ENCODE assay signal across 25 mouse cellular contexts in genomic region chr1:68056494-68056893, GRCm38 (mm10).
"Had no signal": no experiment of that assay in that cellular context is flagged by ENCODE, and none has a peak within 500 bp of the region (broad histone marks: within the 10 kb centered on the region; RNA-seq: fewer than 3 reads in every experiment).

No protein-coding gene starts in this region.

- H3K4me2 ChIP-seq: heart, embryonic 11.5 days; heart, embryonic 13.5 days; heart, embryonic 15.5 days; hindbrain, embryonic 13.5 days; hindbrain, embryonic 15.5 days; intestine, embryonic 15.5 days; liver, embryonic 11.5 days; liver, embryonic 13.5 days; liver, embryonic 15.5 days had no signal

- H3K9me3 ChIP-seq: heart, embryonic 15.5 days; hindbrain, embryonic 13.5 days; hindbrain, embryonic 15.5 days; intestine, embryonic 15.5 days; liver, embryonic 13.5 days; liver, embryonic 15.5 days had no signal

- H3K27ac ChIP-seq: heart, adult 2 months; heart, embryonic 13.5 days; heart, embryonic 15.5 days; hindbrain, embryonic 13.5 days; hindbrain, embryonic 15.5 days; intestine, embryonic 15.5 days; layer of hippocampus, adult 2 months; left cerebral cortex, adult 2 months; liver, embryonic 13.5 days; liver, embryonic 15.5 days had no signal

- H3K27me3 ChIP-seq: heart, embryonic 13.5 days; heart, embryonic 15.5 days; hindbrain, embryonic 13.5 days; hindbrain, embryonic 15.5 days; intestine, embryonic 15.5 days; liver, embryonic 13.5 days; liver, embryonic 15.5 days had no signal

- DNase-seq: gastrocnemius, postnatal 14 days; gastrocnemius, postnatal 36 days; heart, adult 11 months; heart, adult 2 months; heart, postnatal 14 days; heart, postnatal 36 days; kidney, adult 18-20 months; kidney, adult 8-10 months; kidney, postnatal 10 days; kidney, postnatal 25 days; kidney, postnatal 4 days; liver; liver, embryonic 13.5 days had no signal

- H3K9ac ChIP-seq: heart, embryonic 13.5 days; heart, embryonic 15.5 days; hindbrain, embryonic 13.5 days; hindbrain, embryonic 15.5 days; intestine, embryonic 15.5 days; liver, embryonic 13.5 days; liver, embryonic 15.5 days had no signal

- ATAC-seq: inflammation-experienced regulatory T-cells, adult 6 months; intestine, embryonic 15.5 days; intestine, postnatal 0 days had no signal

- H3K4me3 ChIP-seq: heart, adult 2 months; heart, embryonic 13.5 days; heart, embryonic 15.5 days; hindbrain, embryonic 13.5 days; hindbrain, embryonic 15.5 days; intestine, embryonic 15.5 days; layer of hippocampus, adult 2 months; left cerebral cortex, adult 2 months; liver, embryonic 13.5 days; liver, embryonic 15.5 days had no signal

- H3K36me3 ChIP-seq: heart, embryonic 13.5 days; heart, embryonic 15.5 days; hindbrain, embryonic 13.5 days; hindbrain, embryonic 15.5 days; intestine, embryonic 15.5 days; liver, embryonic 13.5 days; liver, embryonic 15.5 days had no signal

- H3K4me1 ChIP-seq: heart, embryonic 13.5 days; heart, embryonic 15.5 days; hindbrain, embryonic 13.5 days; hindbrain, embryonic 15.5 days; intestine, embryonic 15.5 days; liver, embryonic 13.5 days; liver, embryonic 15.5 days had no signal
